Mouse (Mus musculus) forebrain, embryonic 12.5 days (tissue): ENCODE measurements at regions not wholly inside any gene's neighbourhood (a gene's known extent, or its start where the extent isn't known, plus 50 kb on each side); places are given as distances from the start of the nearest gene placed in this dataset.
A peak's percentile ranks its signal among the peaks of the same experiment; 100 is the strongest.

Experiments used
- ATAC-seq: fragments of 200-750 bp; cut with Nextera tagmentation; 2 replicates; pipeline ENCODE4 v1.8.0; 2017; ENCODE audit warnings: moderate TSS enrichment; ENCODE audit not compliant: low FRiP score
- H3K27ac ChIP-seq: fragments of 300-500 bp; sonication (generic); 2 replicates; pipeline ENCODE4 v1.5.1; 2016; ENCODE audit warnings: mild to moderate bottlenecking
- H3K27me3 ChIP-seq: fragments of 300-500 bp; sonication (generic); 2 replicates; pipeline ENCODE4 v1.6.1; 2016; ENCODE audit warnings: mild to moderate bottlenecking
- H3K36me3 ChIP-seq: fragments of 300-500 bp; sonication (generic); replicated peaks from 2 replicates; pipeline ENCODE4 v1.6.1; 2016; ENCODE audit warnings: mild to moderate bottlenecking
- H3K4me1 ChIP-seq: fragments of 300-500 bp; sonication (generic); 2 replicates; pipeline ENCODE4 v1.6.1; 2016
- H3K4me2 ChIP-seq: fragments of 300-500 bp; sonication (generic); 2 replicates; pipeline ENCODE4 v1.6.1; 2016; ENCODE audit warnings: mild to moderate bottlenecking, moderate library complexity
- H3K4me3 ChIP-seq: fragments of 300-500 bp; sonication (generic); replicated peaks from 2 replicates; pipeline ENCODE4 v1.5.1; 2016; ENCODE audit warnings: mild to moderate bottlenecking
- H3K9ac ChIP-seq: fragments of 300-500 bp; sonication (generic); 2 replicates; pipeline ENCODE4 v1.6.1; 2016; ENCODE audit warnings: mild to moderate bottlenecking
- H3K9me3 ChIP-seq: fragments of 300-500 bp; sonication (generic); 2 replicates; pipeline ENCODE4 v1.6.1; 2016
- WGBS: fragments of 180-500 bp; shearing (Covaris S2); methylation state at CpG from one replicate; pipeline ENCODE4 v1.1.7; 2016; 5-methylcytosine and 5-hydroxymethylcytosine counted together

DNA sequence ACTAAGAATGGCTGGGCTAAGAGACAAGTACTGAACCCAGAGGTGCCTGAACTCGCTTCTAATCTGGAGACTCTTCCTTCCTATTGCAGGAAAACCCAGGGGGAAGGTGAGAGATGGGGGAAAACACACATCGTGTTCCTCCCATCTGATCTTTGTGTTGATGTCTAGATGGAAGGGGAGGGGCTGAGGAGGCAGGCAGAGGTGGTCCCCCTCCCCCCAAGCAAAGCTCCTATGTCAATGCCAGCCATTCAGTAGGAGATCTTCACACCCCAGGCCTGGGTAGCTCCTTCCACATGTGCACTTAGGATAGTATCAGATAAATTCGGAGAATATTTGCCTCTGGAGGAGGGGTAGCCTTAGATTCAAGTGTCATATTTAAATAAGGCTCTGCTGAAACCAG lies 118.0 kb upstream of the Ralgapa2 start:
- ATAC-seq: no peak
- Histone ChIP-seq H3K36me3 (no peaks in the 10 kb centered on the region), H3K9ac (no peak overlapping the region), H3K4me2 (no peak overlapping the region), H3K27ac (no peak overlapping the region), H3K4me1 (no peaks in the 10 kb centered on the region), H3K27me3 (peaks cover 65% of the 10 kb centered on the region), H3K4me3 (no peak overlapping the region), H3K9me3 (no peaks in the 10 kb centered on the region)
- 75% methylated on average over 3 of the region's 3 CpGs for WGBS

DNA sequence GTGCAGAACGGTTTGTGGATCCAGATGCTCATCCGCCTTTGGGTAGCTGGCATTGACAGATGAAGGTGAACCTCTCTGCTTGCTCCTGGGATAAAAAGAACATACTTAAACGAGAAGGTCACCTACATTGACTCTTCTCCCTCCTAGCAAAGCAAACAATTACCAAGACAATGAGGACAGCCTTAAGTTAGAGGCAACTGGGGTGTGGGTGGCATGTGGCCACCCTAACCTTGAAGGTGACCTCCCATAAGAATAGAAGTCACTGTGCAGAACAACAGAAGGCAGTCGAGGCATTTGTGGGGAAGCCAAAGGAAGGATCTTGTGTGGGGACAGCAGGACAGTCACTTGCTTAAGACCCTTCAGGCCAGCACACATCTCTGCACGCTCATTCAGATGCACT lies 119.0 kb upstream of the Ralgapa2 start:
- H3K27ac ChIP-seq: no peak overlapping the region
- H3K4me1 ChIP-seq: no peaks in the 10 kb centered on the region
- H3K9ac ChIP-seq: no peak overlapping the region
- peaks cover 72% of the 10 kb centered on the region for H3K27me3 ChIP-seq
- no peaks in the 10 kb centered on the region for H3K9me3 ChIP-seq
- H3K4me3 ChIP-seq: no peak overlapping the region
- no peak overlapping the region for H3K4me2 ChIP-seq
- 79% methylated on average over 5 of the region's 5 CpGs for WGBS
- no peaks in the 10 kb centered on the region for H3K36me3 ChIP-seq
- no peak for ATAC-seq

DNA sequence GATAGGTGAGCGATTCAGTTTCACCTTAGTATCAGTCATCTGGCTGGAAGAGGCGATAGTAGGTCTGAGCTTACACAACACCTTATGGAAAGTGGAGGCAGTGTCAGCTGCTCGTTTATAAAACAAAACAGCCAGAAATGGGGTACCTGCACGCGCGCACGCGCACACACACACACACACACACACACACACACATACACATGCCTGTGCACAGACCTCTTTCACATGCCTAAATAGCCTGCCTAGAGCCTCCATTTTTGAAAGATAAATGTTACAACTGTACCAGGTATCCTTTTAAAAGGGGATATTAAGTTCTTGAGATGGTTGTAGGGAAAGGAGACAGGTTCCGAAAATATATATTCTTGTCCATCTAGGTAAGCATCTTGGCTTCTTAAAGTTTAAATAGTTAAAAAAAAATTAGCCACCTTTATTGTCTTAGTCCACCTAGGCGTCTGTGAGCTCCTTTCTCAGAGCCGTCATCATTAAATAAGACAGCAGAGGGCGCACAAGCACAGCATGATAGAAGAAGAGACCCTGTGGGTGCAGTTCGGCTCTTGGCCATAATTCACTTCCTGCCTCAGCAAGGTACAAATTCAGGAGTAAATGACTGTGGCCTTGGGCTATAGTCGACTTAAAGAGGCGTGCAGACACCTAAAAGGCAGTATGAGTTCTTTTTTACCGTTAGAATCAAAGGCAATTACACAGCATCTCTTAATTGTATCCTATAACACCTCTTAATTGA lies 121.4 kb upstream of the Ralgapa2 start:
- H3K27me3 ChIP-seq: peaks cover 71% of the 10 kb centered on the region
- H3K4me2 ChIP-seq: no peak overlapping the region
- H3K27ac ChIP-seq: no peak overlapping the region
- H3K9me3 ChIP-seq: no peaks in the 10 kb centered on the region
- peak; percentile 80 for ATAC-seq
- no peaks in the 10 kb centered on the region for H3K4me1 ChIP-seq
- no peaks in the 10 kb centered on the region for H3K36me3 ChIP-seq
- 48% methylated on average over 16 of the region's 16 CpGs for WGBS
- H3K9ac ChIP-seq: no peak overlapping the region
- H3K4me3 ChIP-seq: no peak overlapping the region

DNA sequence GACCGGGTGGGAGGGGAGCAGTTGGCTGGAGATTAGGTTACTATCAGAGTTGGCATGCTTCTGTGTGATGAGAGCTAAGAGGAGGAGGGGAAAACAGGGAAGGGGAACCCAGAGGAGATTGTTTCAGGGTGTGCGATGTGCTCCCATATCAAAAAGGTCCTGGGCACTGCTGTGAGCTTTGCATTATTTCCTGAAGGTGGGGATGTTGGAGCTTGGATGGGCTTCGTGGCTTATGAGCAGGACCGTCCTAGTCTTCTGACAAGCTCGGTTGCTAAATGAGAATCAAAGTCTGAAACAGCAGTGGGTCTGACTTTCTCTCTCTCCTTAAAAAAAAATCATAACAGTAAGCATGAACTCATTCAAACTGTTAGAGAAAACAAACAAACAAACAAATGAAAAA lies 125.4 kb upstream of the Ralgapa2 start:
- no peaks in the 10 kb centered on the region for H3K9me3 ChIP-seq
- no peak overlapping the region for H3K9ac ChIP-seq
- no peak overlapping the region for H3K4me2 ChIP-seq
- H3K4me3 ChIP-seq: no peak overlapping the region
- ATAC-seq: no peak
- no peaks in the 10 kb centered on the region for H3K4me1 ChIP-seq
- no peak overlapping the region for H3K27ac ChIP-seq
- 58% methylated on average over 5 of the region's 5 CpGs for WGBS
- no peaks in the 10 kb centered on the region for H3K36me3 ChIP-seq
- H3K27me3 ChIP-seq: peaks cover 44% of the 10 kb centered on the region

DNA sequence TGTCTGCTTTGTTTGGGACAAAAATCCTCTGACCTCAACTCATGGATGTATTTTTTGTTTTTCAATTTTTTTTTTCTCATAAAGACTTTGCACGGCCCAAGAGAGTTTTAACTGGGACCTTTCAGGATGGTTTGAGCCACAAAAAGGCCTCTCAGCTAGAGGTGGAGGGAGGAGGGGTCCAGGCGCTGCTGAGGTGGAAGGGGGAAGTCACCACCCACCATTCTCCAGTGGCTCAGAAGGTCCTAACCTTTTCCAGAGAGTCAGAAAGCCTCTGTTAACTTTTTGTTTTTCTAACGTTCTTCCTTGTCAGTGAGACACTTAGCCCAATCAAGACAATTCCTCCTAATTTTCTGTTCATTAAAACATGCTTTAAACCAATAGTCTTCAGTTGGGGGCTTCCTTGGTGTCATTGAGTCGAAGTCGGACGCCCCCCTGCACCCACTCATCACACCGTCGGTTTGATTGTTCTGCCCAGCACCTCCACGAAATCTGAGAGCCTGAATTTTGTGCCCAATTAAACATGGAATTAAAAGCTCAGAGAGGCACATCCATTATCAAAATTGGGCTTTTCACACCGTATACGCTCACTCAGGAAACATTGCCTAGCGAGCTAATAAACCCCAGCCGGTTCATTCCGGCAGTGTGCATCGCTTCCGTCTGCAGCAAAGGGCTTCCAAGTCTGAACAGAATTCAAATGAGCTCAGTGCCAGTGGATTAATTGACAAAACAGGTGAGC lies 134.3 kb upstream of the Ralgapa2 start:
- H3K4me3 ChIP-seq: no peak overlapping the region
- peak overlapping the region; percentile 27 for H3K4me2 ChIP-seq
- peaks cover 33% of the 10 kb centered on the region for H3K27me3 ChIP-seq
- no peaks in the 10 kb centered on the region for H3K9me3 ChIP-seq
- peaks cover 9% of the 10 kb centered on the region for H3K4me1 ChIP-seq
- H3K27ac ChIP-seq: peak overlapping the region; percentile 0; the same call in 1 of the 2 replicates
- no peaks in the 10 kb centered on the region for H3K36me3 ChIP-seq
- no peak overlapping the region for H3K9ac ChIP-seq
- WGBS: 4% methylated on average over 16 of the region's 16 CpGs
- ATAC-seq: peak; percentile 77

DNA sequence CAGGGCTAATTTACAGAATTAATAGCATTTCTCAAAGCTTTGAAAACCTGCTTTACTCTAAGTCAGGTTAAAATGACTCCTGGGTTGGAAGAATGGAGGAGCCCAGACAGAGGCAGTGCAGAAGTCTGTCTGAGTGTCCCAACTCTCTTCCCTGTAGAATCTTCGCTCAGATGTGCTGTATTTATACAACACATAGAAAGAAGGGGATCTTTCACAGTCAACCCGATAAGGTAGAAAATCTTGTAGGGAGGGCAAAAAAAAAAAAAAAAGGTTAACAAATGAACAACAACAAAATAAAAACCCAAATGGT lies 134.8 kb upstream of the Ralgapa2 start:
- Histone ChIP-seq H3K27me3 (peaks cover 33% of the 10 kb centered on the region), H3K9me3 (no peaks in the 10 kb centered on the region), H3K27ac (no peak overlapping the region), H3K4me3 (no peak overlapping the region), H3K4me1 (peaks cover 9% of the 10 kb centered on the region), H3K4me2 (peak overlapping the region; percentile 27; the same call in 1 of the 2 replicates), H3K9ac (no peak overlapping the region), H3K36me3 (no peaks in the 10 kb centered on the region)
- WGBS: 58% methylated on average over 2 of the region's 2 CpGs
- ATAC-seq: no peak; the same call in 1 of the 2 replicates

DNA sequence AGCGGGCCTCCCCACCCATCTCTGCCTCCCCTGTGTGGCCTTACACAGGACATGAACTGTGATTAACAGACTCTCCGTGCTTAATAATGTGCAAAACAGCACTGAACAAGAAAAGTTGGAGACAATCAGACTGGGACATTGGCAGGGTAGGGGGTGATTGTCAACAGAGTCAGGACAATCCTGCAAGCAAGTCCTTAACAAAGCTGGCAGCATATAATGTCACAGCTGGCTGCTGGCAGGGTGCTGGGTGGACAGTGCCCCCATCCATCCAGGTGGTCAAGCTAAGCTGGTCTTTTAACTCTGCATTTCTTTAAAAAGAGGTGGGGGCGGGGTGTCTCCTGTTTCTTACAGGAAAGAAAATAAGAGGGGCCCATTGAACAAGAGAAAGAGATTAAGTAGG lies 149.2 kb upstream of the Ralgapa2 start:
- Histone ChIP-seq H3K4me2 (no peak overlapping the region), H3K27me3 (peaks cover 78% of the 10 kb centered on the region), H3K9me3 (no peaks in the 10 kb centered on the region), H3K4me1 (peaks cover 9% of the 10 kb centered on the region), H3K9ac (no peak overlapping the region), H3K27ac (no peak overlapping the region), H3K36me3 (no peaks in the 10 kb centered on the region), H3K4me3 (no peak overlapping the region)
- 23% methylated on average over 3 of the region's 3 CpGs for WGBS
- ATAC-seq: 0 out of 2 replicates have a peak, but pooled peaks have one; percentile 9

DNA sequence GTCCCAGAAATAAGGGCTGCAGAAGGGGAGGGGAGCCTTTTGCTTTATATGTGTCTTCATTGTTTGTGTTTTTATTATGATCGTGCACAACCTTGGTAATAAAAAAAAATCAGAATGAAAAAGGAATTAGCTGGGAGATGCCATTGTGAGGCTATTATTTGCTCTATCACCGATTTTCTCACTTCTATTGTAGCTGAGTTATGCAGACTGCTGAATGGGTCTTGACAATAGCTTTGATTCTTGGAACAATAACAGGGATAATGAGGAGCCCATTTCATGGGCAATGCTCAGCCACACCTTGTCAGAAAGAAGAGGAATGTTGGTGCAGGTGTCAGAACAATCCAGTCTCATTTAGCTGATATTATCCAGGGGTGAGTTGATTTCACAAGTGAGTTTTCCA lies 160.6 kb upstream of the Ralgapa2 start:
- no peaks in the 10 kb centered on the region; the same call in none of the 2 replicates for H3K27me3 ChIP-seq
- H3K9me3 ChIP-seq: no peaks in the 10 kb centered on the region
- no peak overlapping the region for H3K4me3 ChIP-seq
- no peak overlapping the region for H3K27ac ChIP-seq
- H3K9ac ChIP-seq: no peak overlapping the region
- no peak overlapping the region for H3K4me2 ChIP-seq
- H3K4me1 ChIP-seq: no peaks in the 10 kb centered on the region
- WGBS: 47% methylated on average over 2 of the region's 2 CpGs
- H3K36me3 ChIP-seq: no peaks in the 10 kb centered on the region
- no peak for ATAC-seq

DNA sequence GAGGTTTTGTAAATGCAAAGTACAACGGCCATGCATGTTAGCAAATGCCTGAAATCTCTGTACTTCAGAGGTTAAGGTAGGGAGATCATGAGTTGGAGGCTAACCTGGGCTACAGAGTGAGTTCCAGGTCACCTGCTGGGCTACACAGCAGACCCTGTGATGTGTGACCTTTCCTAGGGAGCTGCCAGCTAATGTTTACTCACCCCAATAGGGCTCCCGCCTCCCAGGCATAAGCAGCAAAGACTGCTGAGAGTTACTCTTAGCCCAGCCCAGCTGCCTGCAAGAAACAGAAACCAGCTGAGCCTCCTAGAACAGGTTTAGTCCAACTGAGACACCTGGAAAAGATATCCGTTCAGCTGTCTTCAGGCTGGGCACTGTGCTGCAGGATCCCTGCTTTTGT lies 169.8 kb upstream of the Ralgapa2 start:
- Histone ChIP-seq H3K27me3 (peaks cover 14% of the 10 kb centered on the region), H3K4me1 (no peaks in the 10 kb centered on the region), H3K9me3 (no peaks in the 10 kb centered on the region), H3K4me2 (no peak overlapping the region), H3K36me3 (no peaks in the 10 kb centered on the region), H3K27ac (no peak overlapping the region), H3K4me3 (no peak overlapping the region), H3K9ac (no peak overlapping the region)
- WGBS: 80% methylated on average over 3 of the region's 3 CpGs
- ATAC-seq: no peak

DNA sequence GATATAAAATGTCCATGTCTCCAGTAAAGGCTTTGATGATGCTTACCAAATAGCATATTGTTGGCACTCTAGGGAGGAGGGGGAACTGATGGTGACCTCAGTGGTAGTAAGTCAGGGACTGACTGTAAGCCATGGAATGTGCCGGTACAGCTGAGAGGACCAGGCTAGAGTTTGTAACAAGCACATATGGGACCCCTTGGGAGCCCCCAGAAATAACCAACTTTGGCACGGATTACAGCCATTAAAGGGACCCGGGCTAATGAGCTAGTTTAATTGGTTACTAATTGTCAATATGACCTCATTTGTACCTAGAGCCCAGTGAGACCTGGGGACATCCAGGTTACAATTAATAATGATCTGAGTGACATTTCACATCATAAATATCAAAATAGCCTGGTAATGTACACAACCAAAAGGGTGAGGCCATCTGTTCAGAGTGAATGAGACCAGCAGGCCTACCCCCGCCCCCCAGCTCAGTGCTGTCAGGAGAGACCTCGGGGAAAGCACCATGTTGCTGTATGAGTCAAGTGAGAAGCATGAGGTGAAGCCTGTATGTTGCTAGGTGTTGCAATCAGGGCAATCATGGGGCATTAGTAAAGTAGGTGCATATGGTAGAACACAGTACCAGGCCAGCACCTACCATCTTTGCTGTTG lies 169.7 kb upstream of the Kiz start:
- H3K9me3 ChIP-seq: no peaks in the 10 kb centered on the region
- H3K9ac ChIP-seq: no peak overlapping the region
- no peak overlapping the region for H3K27ac ChIP-seq
- 63% methylated on average over 5 of the region's 5 CpGs for WGBS
- peak; percentile 65; the same call in 1 of the 2 replicates for ATAC-seq
- no peak overlapping the region for H3K4me2 ChIP-seq
- no peaks in the 10 kb centered on the region for H3K36me3 ChIP-seq
- no peaks in the 10 kb centered on the region for H3K4me1 ChIP-seq
- peaks cover 36% of the 10 kb centered on the region for H3K27me3 ChIP-seq
- no peak overlapping the region for H3K4me3 ChIP-seq

DNA sequence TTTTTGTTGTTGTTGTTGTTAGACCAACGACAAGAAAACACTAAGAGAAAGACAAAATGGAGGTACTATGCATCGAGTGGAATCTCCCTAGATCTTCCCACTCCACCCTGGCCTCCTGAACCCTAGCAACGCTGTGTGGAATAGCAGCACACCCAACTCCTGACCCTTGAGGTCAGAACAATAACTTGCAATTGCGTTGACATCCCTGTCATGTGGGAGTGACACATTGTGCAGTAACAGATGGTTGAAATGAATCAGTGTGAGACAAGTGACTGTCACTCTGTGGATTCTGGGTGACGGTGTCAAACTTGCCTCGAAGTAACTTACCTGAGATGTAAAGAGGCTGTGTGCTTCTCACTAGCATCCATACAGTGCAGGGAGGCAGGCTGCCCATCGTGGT lies 167.1 kb upstream of the Kiz start:
- H3K27me3 ChIP-seq: peaks cover 56% of the 10 kb centered on the region
- H3K9ac ChIP-seq: no peak overlapping the region
- no peak for ATAC-seq
- no peak overlapping the region for H3K4me2 ChIP-seq
- H3K4me1 ChIP-seq: peaks cover 2% of the 10 kb centered on the region; the same call in 1 of the 2 replicates
- no peaks in the 10 kb centered on the region for H3K36me3 ChIP-seq
- H3K9me3 ChIP-seq: no peaks in the 10 kb centered on the region
- H3K4me3 ChIP-seq: no peak overlapping the region
- H3K27ac ChIP-seq: no peak overlapping the region
- 79% methylated on average over 7 of the region's 7 CpGs for WGBS

DNA sequence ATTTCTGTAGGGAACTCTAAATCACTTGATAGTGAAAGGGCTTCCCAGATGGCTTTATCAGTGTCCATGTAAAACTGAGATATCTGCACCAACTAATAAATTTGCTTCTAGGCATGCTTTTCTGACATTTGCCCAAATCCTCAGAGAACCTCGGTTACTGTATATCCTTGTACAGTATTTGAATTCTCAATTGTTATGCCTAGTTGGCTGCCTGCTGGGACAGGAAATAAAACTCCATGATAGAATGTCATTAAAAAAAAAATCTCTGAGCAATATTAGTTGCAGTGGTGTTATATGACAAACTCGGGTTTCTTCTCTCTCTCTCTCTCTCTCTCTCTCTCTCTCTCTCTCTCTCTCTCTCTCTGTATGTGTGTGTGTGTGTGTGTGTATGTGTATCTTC lies 162.2 kb upstream of the Kiz start:
- no peak overlapping the region; the same call in 1 of the 2 replicates for H3K4me2 ChIP-seq
- no peaks in the 10 kb centered on the region for H3K36me3 ChIP-seq
- ATAC-seq: no peak
- no peak overlapping the region for H3K9ac ChIP-seq
- peaks cover 15% of the 10 kb centered on the region for H3K4me1 ChIP-seq
- peaks cover 78% of the 10 kb centered on the region for H3K27me3 ChIP-seq
- H3K4me3 ChIP-seq: no peak overlapping the region
- 45% methylated on average over 2 of the region's 2 CpGs for WGBS
- no peaks in the 10 kb centered on the region for H3K9me3 ChIP-seq
- H3K27ac ChIP-seq: no peak overlapping the region
